Mouse (Mus musculus): ENCODE measurements around the gene Gm1604a. TPM values are rescaled to one million over a fixed set of nuclear protein-coding genes. Genes with fewer than 3 reads are reported as not detected.
A peak's percentile ranks its signal among the peaks of the same experiment; 100 is the strongest.
"Not testable (repeated sequence)": the region's sequence is repeated elsewhere in the genome, so short reads cannot be mapped to it uniquely, and the experiment has no call there.

The Gm1604a gene
- total RNA-seq (2021), result not detected
- long read RNA-seq, experiment 1, result 0 reads
- long read RNA-seq, experiment 2, result 0 reads

DNA sequence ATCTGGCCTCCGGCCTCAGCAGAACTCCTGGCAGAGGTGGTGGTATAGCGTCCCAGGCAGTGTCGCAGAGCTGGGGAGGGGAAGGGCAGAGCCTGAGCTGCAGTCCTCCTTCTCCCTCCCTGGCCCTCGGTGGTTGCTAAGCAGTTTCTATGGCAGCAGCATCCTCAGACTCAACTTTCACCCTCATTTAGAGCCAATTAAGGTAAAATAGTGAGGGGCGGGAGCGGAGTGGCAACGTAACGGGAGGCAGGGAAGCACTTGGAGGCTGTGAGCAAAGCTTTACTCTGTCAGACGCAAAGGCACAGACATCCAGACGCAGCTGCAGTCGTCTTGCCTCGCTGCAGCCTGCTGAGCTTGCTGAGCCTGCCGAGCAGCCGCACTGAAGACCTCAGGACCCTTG, at the start of gene Gm1604a:
Gene Gm1604a (plus strand): TSS at position 312 of the 400 bp plus-strand sequence.
- not testable (repeated sequence) for DNase-seq

GRCm38 (mm10) chr17:6978287-6979248, 46.8 kb upstream of the Gm1604a start, which contains the start of gene Gm49721:
Gene Gm49721, plus strand, starts transcription at chr17:6978904.
- peak; percentile 67 for DNase-seq

GRCm38 (mm10) chr17:6979380-6979779, 46.0 kb upstream of the Gm1604a start:
- DNase-seq, result not testable (repeated sequence)

GRCm38 (mm10) chr17:6980144-6980543, 45.2 kb upstream of the Gm1604a start:
- not testable (repeated sequence) for DNase-seq

DNA sequence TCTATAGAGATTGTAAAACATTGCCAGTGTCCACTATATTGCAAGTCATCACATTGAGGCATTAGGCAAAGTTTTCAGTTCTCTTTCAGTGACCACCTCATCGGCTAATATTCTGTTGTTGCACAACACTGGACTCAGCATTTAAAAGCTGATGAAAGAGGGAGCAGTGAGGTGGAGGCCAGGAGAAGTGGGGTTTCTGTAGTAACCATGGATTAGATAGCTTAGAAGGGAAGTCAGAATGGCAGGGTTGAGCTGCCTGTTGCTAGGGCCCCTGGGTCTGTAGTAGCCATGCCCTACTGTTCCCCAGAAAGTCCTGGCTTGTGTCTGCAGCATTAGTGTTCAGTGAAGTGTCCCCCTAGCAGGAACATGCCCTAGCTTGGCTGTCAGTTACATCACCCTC, 39.2 kb upstream of the Gm1604a start:
- not testable (repeated sequence) for DNase-seq

DNA sequence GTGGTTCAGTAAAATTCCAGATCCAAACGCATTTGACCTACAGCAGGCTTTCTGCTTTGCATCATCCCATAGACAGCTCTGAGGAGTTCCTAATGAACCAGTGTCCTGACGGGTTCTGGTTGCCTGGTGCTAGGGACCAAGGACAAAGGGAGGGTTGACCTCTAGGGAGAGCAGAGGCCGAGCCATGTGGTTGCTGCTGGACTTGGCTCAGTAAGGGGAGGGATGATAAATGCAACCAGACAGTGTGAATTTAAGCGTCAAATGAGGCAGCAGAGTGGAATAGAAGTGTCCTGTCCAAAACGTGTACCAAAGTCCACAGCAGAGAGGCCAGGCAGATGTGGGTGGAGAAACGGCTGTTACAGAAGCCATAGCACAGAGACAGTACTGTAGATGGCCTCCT, 29.9 kb upstream of the Gm1604a start:
- DNase-seq, result not testable (repeated sequence)

DNA sequence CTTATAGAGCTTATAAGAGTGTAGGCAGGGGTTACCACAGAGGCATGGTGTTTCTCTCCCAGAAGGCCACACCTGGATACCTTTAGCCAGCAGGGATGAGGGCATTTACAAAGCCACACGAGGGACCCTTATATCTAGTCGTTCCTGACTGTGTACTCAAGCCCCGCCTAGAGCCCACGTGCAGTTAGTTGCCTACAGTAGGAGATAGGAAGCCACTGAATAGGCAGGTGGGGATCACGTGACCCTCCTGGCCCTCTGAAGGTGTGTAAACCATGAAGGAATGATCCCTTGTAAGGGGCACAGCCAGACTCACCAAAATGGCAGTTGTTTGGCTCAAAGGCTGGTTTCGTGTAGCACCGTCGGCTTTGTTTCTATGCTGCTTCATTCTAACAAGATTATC, 28.5 kb upstream of the Gm1604a start:
- DNase-seq, result not testable (repeated sequence)

- DNase-seq, result not testable (repeated sequence)
Observed at GRCm38 (mm10) chr17:6997778-6998490, 27.4 kb upstream of the Gm1604a start.

GRCm38 (mm10) chr17:7001790-7002585, 23.4 kb upstream of the Gm1604a start:
- DNase-seq, result not testable (repeated sequence)

DNA sequence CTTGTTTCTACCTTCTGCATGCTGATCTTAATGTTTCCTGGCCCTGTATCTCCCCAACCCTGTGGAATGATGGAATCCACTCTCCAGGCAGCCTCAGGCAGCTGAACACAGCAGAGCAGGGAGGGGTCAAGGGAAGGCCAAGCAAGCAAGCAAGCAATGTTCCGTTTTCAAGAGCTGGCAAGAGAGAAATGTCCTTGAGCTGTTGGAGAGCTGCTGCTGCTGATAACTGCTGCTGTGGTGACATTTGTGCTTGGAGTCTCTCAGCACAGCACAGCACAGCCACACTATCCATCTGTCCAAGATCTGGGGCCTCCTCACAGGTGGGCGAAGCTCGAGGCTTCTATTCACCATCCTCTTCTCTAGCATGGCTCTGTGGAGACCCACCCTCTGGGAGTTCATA, 22.0 kb upstream of the Gm1604a start:
- DNase-seq, result not testable (repeated sequence)

DNA sequence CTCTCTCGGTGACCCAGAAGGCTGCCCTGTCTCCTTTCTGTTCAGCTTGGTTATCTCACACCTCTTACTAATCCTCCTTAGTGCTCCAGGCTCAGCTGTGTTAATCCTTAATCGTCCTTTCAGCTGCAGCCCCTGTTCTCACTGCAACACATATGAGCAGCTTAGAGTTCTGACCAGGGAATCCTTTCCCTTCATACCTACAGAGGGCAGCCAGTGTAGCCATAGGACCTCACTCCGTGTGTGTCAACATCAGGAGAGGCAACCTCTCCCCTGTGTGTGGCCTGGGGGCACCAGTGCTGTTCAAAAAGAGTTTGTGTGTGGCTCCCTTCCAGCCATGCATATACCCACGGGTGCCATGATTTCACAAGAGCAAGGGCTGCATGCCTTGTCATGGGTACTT, 19.7 kb upstream of the Gm1604a start:
- not testable (repeated sequence) for DNase-seq

DNA sequence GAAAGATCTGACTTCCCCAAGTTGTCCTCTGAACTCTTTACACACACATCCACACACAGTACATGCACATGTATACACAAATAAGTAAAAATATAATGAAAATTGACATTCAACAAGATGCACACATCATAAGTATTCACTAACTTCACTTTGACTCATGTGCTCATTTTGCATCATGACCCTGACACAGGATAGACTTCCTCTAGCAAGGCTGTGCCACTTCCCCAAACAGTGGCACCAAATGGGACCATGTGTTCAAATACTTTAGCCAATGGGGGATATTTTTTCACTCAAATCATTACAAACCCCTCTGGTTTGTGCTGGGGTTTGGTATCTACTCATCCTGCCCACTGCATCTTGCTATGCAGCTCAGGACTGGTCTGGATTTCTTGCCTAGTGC, 16.5 kb upstream of the Gm1604a start:
- DNase-seq, result not testable (repeated sequence)

DNA sequence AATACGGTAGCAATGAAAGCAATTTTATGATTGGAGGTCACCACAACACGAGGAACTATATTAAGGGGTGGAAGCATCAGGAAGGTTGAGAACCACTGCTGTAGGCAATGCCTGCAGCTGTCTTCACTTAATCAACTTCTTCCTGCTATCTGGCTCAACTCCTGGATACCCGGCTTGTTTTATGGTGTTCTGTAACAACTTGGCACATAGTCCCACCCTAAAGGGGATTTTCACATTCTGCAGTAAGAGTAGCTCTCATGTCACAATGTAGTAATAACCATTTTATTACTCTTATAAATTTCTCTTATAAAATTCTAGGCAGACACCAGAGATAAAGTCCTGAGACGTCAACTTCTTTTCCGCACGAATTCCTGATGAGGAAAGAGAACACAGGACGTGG, 15.9 kb upstream of the Gm1604a start:
- DNase-seq, result not testable (repeated sequence)

DNA sequence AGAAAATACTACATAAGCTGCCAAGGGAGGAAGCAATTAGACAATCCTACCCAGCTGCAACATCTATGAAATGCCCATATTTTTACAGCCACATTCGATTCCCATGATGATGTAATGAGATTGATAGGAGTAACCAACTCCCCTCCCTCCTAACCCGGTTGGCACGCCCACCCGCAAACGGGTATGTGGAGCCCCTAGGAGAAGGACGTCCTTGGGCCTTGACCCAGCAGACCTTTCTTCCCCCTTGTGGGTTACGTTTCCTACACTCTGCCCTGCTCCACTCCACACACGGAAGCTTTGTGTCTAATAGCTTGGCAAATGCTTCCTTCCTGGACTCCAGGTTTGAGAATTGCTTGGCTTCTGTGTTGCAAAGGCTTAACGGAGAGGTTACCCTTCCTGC, 15.5 kb upstream of the Gm1604a start:
- not testable (repeated sequence) for DNase-seq

GRCm38 (mm10) chr17:7014190-7014589, 11.2 kb upstream of the Gm1604a start:
- DNase-seq, result not testable (repeated sequence)

DNA sequence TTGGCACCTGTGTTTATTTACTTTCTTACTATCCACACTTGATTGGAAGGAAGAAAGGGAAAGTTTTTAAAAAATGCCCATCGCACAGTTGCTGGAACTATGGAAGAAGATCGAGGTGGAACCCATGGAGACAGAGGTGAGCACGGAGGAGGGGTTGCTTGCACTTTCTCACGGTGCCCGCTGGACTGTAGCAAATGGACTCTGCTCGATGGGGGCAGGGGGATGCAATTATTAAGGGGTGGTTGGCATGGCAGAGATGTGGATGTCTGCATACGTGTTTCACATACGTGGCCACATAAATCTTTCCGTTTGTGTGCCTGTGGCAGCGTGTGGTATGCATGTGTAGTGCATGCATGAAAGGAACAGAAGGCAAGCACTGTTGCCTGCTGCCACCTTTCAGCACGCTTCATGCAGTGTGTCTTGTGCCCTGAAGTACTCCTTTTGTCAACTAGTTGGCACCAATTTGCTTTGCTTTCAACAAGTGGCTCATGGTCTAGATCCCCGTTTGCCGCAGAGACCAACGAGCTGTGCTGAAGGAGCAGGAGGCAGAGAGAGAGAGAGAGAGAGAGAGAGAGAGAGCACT, 487 bp downstream of the Gm1604a start:
- not testable (repeated sequence) for DNase-seq

- not testable (repeated sequence) for DNase-seq
Observed at GRCm38 (mm10) chr17:7030204-7030603, 4.8 kb downstream of the Gm1604a start.

DNA sequence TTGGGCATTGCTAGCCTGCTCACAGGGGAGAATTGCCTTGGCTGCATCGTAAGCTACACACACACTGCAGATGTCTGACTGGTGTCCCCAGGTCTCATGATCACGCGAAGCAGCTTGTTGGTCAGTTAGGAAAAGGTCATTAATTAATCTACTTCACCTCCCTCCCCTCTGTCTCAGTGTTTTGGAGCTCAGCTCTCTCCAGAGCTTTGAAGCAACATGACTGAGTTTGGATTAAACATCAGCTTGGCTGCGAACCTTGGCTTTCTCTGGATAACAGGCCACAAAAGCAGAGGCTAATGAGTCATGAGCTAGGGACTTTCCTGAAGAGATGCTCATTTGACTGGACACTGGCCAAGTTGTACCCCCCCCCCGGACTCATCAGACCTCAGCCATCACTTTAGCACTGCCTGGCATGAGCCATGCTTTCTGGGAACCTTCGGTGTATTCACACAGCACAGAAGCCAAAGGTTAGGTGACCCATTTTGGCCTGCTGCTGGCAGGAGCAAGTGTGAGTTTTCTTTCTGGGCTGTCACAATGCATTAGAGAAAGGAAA, 5.3 kb downstream of the Gm1604a start:
- DNase-seq, result not testable (repeated sequence)

DNA sequence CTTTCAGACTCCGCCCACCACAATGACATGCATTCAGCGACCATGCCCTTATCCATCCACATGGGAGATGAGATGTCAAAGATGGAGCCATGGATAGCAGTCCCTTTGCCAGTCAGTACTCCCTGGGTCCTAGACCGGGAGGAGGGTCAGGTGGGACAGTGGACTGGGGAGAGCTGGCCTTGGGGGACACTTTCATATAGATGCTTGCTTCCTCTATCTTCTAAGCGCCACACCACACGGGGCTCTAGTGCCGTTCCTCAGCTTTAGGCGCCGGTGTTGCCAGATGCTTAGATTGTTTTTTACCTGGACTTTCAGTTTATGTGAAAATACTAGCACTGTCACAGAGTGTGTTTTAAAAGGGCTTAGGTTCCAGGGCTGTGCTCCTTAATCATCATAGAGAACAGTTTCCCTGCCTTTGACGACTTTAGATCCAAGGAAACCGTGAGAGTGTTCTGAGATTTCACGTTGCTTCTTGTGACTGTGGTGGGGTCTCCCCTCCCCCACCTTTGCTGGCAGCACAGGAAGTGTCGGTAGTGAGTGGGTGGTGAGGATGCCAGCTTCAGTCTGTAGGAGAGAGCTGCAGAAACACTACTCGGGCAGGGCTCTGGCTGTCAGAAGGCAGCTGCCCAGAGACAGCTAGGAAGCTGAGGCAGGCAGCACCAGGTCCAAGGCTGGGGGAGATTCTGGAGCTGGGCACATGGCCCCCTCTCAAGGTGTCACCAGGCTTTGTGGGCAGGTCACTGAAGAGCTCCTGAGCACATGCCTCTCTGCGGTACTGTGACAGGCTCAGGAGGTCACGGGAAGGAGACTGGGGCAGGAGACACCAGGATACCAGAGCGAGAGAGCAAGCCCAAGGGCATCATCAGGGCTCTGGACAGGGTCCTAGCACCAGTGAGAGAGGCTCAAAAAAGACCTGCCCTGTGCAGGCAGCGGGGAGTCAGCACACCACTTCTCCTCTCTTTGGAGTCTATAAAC, 8.1 kb downstream of the Gm1604a start:
- DNase-seq, result not testable (repeated sequence)

DNA sequence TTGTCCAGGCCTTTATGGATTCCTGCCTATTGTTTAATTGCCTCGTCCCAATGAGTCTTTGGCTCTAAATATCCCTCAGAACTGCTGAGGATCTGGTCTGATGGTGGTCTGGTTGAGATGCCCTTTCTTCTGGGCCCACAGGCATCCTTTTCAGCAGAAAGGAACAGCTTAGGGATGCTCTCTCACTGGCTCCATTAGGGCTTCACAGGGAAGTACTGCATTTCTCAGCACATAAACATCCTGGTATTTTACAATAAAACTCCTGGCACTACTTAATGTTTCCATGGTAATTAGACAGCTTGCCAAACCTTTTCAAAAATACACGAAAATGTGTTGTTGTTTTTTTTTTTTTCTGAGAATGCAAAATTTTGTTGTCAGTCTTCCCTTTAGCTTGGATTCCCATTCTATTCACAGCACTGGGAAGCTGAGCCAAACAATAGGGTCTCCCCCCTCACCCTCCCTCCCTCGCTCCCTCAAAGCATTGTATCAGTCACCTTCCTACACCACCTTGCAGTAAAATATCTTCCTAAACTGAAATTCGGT, 43.7 kb downstream of the Gm1604a start:
- DNase-seq, result not testable (repeated sequence)
